Mouse (Mus musculus) layer of hippocampus, adult 11-12 months (tissue): ENCODE measurements around the gene Sirpa.

Source experiments
- DNase-seq: peaks from one replicate; pipeline ENCODE4 v3.0.0; 2022; ENCODE audit warnings: low spot score

Sirpa gene

GRCm38 (mm10) chr2:129606899-129607298 is 14.3 kb downstream of the Sirpa start:
- DNase-seq, result no peak

DNA sequence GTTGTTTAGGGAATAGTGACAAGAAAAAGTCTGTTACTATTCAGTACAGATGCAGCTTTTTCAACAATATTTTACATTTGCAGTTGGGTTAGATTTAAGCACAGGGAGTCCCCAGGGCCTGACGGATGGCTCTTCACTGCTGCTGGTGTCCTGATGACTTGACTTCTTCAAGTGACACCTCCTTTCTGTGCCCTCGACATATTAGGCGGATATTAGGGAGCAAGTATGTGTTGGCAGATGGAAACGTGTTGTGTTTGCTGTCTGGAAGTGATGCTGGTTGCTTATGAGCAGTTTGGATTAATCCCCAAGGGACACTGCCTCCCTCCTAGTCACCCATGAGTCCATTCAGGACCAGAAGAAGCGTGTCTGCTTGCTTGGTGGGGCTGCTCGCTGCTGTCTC is 21.3 kb downstream of the Sirpa start:
- DNase-seq, result no peak

GRCm38 (mm10) chr2:129614482-129615185 is 22.0 kb downstream of the Sirpa start:
- no peak for DNase-seq

GRCm38 (mm10) chr2:129620148-129620547 is 27.5 kb downstream of the Sirpa start:
- no peak for DNase-seq

- no peak for DNase-seq
These were observed 28.2 kb downstream of the Sirpa start for GRCm38 (mm10) chr2:129620881-129621280.

DNA sequence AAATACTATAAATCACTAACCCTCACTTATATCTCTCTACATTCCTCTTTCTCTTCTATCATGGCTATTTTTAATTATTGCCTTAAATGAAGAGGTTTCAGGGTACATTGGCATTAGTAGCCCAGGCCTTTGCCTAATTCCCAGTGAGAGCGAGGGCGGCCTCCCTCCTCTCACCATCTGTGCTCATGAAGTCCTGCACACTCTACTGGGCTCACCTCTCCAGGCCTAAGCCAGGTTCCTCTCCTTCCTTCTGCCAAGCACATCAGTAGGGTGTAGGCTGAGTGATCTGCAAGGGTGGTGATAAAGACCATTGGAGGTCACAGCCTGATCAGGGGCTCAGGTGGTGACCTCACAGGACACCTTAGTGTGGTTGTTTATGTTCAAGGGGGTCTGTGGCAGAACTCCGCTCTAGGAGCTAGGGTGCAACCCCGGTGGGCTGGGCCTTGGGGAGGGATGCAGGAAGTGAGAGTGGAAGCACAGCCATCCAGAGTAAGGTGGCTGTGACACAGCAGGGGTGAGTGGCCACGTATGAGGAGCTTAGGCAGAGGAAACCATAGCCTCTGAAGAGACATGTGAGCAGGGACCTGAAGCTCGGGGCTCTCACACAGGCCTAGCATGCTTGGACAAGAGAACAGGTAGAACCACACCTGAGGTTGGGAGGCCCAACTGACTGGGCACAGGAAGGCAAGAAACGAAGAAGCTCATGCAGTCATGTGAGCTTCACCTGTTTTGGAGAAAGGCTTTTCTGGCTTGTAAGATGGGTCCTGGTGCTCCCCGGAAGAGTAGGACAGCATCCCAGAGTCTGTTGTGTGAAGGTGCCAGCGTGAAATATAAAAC is 29.2 kb downstream of the Sirpa start:
- DNase-seq, result peak; percentile 7

GRCm38 (mm10) chr2:129622918-129623317 is 30.3 kb downstream of the Sirpa start:
- DNase-seq, result no peak

- DNase-seq, result peak; percentile 73
These were observed 31.1 kb downstream of the Sirpa start for GRCm38 (mm10) chr2:129623771-129624170.

DNA sequence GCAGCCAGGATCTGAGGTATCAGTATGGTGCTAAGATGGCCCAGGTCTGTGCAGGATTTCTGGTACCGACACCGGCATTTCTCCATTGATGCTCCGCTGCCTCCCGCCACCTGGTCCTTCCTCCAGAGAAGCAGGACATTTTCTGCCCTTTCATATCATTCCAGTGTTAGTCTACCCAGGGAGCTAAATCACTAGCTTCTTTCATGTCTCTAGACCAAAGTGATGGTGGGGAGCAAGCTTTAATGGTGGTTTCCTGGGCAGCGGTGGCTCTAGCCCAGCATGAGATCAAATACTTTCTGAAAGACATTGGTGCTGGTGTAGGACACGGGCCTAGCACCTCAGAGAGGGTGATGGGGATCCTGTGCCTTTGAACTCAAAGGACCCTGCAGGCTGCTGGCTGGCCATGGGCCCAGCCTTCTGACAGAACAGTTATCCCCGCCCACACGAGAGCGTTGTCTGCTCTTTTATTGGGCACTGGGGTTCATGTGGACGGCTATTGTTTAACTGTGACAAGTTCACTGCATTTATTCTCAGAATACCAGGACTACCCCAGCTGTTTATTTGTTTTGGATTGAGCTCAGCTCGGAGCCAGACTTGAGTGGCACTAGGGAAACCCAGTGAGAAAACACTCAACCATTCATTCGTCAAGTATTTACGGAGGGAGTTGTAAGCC is 31.7 kb downstream of the Sirpa start:
- peak; percentile 27 for DNase-seq

DNA sequence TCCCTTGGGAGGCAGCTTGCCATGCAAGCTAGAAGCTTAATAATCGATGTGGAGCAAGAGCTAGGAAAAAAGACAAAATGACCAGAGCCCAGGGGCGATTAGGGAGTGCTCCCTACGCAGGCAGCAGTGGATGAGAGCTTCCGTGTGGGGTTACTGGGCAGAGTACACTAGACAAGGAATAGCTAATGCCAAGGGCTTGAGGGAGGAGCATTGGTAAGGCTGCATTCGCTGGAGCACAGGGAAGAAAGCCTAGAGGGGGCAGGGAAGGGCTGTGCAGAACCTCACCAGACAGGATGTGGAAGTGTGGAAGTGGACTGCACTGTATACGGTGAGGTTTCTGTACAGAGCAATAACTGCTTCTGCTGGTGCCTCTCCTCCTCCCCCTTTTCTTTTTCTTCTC is 32.3 kb downstream of the Sirpa start:
- DNase-seq, result peak; percentile 5

DNA sequence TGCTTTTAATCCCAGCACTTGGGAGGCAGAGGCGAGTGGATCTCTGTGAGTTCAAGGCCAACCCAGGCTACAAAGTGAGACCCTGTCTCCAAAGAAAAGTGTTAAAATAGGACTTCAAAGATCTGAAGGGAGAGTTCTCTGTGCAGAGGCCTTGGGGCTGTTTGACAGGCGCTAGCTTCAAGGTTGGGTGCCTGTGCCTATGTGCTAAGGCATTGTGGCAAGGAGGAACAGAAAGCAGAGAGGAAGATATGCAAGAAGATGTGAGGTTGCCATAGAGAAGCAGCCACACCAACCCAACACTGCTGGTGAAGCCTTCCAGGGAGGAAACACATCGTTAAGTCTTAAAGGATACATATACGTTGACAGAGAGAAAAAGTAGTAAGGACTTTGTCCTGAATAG is 33.2 kb downstream of the Sirpa start:
- DNase-seq, result no peak

DNA sequence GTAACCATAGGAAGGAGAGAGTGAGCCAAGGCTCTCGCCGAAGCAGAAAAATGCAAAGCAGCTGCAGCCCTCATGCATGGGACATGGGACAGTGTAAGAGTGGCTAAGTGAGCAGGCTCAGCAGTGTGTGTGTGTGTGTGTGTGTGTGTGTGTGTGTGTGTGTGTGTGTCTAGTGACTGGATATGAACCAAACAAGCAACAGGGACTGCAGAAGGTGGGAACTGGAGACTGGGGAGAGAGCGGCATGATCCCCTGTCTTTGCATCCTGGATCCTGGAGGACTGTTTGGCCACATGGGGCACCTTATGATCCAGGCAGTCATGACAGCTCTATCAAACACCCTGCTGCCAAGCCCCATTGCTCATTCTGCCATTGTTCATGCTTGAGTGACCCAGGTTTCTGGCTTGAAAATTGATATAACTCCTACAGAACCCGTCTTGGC is 34.0 kb downstream of the Sirpa start:
- no peak for DNase-seq

- no peak for DNase-seq
These were observed 34.5 kb downstream of the Sirpa start for GRCm38 (mm10) chr2:129627133-129627532.

DNA sequence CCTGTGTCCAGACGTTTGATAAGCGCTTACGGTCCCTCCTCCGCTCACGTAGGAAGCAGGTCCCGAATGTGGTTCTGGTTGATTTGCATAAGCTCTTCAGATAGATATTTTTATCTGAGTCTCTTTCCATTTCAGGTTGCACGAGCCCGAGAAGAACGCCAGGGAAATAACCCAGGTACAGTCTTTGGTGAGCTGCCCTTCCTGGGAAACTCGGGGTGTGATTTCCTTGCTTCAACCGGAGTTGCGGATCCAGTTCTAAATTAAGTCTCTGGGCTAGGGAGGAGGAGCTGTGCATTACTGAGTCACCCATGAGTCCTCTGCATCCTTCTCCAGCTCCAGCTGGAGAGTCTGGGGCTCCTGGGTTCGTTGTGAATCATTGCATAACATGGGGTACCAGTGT is 35.2 kb downstream of the Sirpa start:
- DNase-seq, result no peak

GRCm38 (mm10) chr2:129628456-129629185 is 36.0 kb downstream of the Sirpa start:
- no peak for DNase-seq

DNA sequence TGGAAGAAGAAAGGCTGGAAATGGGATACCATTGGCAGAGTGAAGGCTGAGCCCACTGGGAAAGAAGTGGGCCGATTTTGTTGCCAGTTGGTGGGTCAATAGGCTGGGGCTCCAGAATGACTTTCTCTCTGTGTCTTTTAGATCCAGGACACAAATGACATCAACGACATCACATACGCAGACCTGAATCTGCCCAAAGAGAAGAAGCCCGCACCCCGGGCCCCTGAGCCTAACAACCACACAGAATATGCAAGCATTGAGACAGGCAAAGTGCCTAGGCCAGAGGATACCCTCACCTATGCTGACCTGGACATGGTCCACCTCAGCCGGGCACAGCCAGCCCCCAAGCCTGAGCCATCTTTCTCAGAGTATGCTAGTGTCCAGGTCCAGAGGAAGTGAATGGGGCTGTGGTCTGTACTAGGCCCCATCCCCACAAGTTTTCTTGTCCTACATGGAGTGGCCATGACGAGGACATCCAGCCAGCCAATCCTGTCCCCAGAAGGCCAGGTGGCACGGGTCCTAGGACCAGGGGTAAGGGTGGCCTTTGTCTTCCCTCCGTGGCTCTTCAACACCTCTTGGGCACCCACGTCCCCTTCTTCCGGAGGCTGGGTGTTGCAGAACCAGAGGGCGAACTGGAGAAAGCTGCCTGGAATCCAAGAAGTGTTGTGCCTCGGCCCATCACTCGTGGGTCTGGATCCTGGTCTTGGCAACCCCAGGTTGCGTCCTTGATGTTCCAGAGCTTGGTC is 37.3 kb downstream of the Sirpa start:
- DNase-seq, result no peak

GRCm38 (mm10) chr2:129630532-129630886 is 37.9 kb downstream of the Sirpa start:
- no peak for DNase-seq

GRCm38 (mm10) chr2:129630978-129631660 is 38.5 kb downstream of the Sirpa start:
- no peak for DNase-seq

DNA sequence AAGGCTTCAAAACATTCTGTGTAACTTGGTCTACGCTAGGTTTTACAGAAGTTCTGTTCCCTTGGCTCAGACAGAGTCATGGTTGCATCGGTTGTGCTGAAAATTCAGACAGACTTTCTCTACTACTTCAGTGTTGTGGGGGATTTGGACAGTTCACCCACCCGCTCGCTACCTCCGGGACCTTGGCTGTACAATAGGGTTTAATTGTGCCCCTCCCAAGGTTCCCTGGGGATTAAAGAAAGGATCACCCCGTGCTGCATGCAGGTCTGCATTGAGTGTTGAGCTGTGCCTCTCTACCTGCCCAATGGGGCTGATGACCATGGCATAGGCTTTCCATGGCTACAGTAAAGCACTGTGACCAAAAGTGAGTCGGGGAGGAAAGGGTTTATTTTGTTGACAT is 39.7 kb downstream of the Sirpa start:
- no peak for DNase-seq

DNA sequence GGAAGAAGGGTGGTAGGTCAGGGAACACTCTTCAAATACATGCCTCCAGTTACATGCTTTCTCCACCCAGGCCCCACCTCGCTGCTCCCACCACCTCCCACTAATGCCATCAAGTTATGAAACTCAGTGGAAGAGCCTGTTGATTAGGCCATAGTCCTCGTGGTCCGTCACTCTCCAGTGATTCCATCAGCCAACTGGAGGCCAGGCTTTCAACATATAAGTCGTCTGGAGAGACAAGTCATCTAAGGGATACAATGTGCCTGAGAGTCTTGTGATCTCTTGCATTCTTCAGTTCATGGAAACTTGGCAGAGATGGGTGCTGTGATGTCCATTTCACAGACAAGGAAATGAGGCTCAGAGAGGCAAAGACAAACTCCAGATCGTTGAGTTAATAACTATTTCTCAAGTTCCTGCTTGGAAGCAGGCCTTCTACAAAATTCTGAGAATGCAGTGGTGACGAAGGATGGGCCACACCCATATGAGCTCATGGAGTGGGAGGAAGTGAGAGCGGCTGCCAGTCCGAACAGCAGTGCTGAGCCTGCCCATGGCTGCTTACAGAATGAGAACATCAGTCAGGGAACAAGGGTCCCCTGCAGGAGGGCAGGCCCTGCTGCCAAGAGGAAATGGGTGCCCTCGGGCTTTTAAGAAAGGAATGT is 40.6 kb downstream of the Sirpa start:
- DNase-seq, result peak; percentile 65
